Mouse (Mus musculus): Measurements from ENCODE around the gene En1. TPM values are rescaled to one million over a fixed set of nuclear protein-coding genes. Genes with fewer than 3 reads are reported as not detected.

En1 gene
- polyA plus RNA-seq, 1 experiment from 2014 or later: 13.6 TPM

- Histone ChIP-seq H3K9ac (replicated peaks) (no peak overlapping the region), H3K4me3 (replicated peaks) (no peak overlapping the region), H3K4me2 (replicated peaks) (no peak overlapping the region), H3K27me3 (peaks cover 93% of the 10 kb centered on the region), H3K36me3 (no peaks in the 10 kb centered on the region), H3K9me3 (no peaks in the 10 kb centered on the region), H3K4me1 (replicated peaks) (peaks cover 7% of the 10 kb centered on the region), H3K27ac (no peak overlapping the region)
- WGBS: 21% methylated on average over 8 of the region's 8 CpGs
- no peak for ATAC-seq
Observed at GRCm38 (mm10) chr1:120593236-120593919, 8.8 kb upstream of the En1 start.

DNA sequence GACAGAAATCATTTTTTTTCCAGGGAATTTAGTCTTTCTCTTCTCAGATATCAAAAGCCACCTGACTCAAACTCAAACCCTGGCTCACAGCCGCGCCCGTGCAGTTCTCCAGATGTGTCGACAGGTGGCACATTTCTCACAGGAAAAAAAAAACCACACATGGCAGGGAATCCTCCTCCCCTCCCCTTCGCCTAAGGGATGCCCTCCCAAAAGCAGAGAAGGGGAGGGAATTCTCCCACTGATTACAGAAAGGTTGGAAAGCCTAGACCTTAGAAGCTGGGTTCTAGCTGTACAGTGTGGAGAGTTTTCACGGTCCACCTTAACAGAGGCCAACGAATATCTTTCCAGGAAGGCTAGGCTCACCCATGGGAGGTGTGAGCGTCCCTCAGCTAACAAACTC, 7.6 kb upstream of the En1 start:
- Histone ChIP-seq H3K9me3 (no peaks in the 10 kb centered on the region), H3K4me2 (replicated peaks) (peak overlapping the region; percentile 73), H3K27ac (no peak overlapping the region), H3K9ac (replicated peaks) (no peak overlapping the region), H3K36me3 (no peaks in the 10 kb centered on the region), H3K4me3 (replicated peaks) (no peak overlapping the region), H3K4me1 (replicated peaks) (peaks cover 10% of the 10 kb centered on the region), H3K27me3 (peaks cover 95% of the 10 kb centered on the region)
- peak; percentile 16; the same call in 1 of the 2 replicates for ATAC-seq
- under 1% methylated on average over 8 of the region's 8 CpGs for WGBS

DNA sequence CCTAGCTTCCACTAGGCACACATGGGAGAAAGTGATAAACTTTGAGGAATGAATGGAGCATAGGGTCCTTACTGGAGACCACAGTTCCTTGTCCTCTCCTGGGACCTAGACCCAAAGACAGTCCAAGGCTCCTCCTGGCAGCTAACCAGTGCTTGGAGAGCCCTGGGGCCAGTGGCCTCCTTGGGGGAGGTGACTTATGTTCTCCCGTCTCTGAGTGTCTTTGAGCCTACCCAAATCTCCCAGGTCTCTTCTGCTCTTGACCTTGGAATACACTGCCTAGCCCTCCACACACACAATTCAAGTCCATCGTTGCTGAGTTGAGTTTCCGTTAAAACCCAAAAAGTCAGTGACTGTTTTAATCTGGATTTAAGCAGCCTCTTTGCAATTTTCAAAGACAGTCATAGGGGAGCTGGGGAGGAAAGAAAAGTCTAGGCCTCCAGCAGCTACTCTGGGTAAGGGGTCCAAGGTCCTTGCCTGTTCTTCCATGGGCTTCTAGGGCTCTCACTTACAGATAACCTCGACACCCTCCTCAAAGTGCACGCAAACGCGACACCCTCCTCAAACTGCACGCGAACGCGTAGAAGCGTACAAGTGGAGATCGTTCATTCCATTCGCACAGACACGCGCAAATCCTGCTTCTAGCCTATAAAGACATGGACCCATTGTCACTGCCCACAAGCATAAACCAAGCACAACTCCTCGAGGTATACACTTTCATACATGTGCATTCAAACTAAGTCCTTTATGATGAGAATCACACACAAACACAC, 6.6 kb upstream of the En1 start:
- ATAC-seq: no peak
- Histone ChIP-seq H3K27ac (0 out of 2 replicates have a peak overlapping the region, but pooled peaks have one; percentile 9), H3K4me3 (replicated peaks) (peak overlapping the region; percentile 63), H3K36me3 (no peaks in the 10 kb centered on the region), H3K27me3 (peaks cover 98% of the 10 kb centered on the region), H3K9ac (replicated peaks) (peak overlapping the region; percentile 53; the same call in 1 of the 2 replicates), H3K4me2 (replicated peaks) (peak overlapping the region; percentile 73), H3K9me3 (no peaks in the 10 kb centered on the region), H3K4me1 (replicated peaks) (peaks cover 13% of the 10 kb centered on the region)
- 4% methylated on average over 17 of the region's 17 CpGs for WGBS

DNA sequence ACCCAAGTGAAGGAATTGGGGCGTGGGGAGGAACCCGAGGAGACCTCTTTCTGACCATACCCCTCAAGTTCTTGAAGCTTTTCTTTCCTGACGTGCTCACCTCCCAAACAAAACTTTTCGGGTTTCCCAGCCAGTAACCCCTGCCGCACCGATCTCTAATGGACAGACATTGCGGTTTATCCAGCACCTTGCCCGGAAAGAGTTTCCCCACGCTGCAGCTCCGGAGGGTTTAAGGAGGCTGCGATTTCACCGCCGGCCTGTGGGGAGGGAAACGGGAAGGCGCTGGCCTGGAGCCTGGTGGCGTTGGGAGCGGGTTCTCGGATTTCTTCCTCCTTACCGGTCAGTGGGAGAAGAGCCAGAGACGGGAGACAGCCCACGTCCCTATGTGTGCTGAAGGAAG, 5.9 kb upstream of the En1 start:
- H3K4me2 ChIP-seq (replicated peaks): peak overlapping the region; percentile 73
- peaks cover 98% of the 10 kb centered on the region for H3K27me3 ChIP-seq
- H3K36me3 ChIP-seq: no peaks in the 10 kb centered on the region
- no peaks in the 10 kb centered on the region for H3K9me3 ChIP-seq
- H3K4me1 ChIP-seq (replicated peaks): peaks cover 13% of the 10 kb centered on the region
- 0 out of 2 replicates have a peak, but pooled peaks have one; percentile 7 for ATAC-seq
- 0 out of 2 replicates have a peak overlapping the region, but pooled peaks have one; percentile 9 for H3K27ac ChIP-seq
- H3K4me3 ChIP-seq (replicated peaks): peak overlapping the region; percentile 63
- WGBS: under 1% methylated on average over 21 of the region's 21 CpGs
- H3K9ac ChIP-seq (replicated peaks): peak overlapping the region; percentile 53; the same call in 1 of the 2 replicates

DNA sequence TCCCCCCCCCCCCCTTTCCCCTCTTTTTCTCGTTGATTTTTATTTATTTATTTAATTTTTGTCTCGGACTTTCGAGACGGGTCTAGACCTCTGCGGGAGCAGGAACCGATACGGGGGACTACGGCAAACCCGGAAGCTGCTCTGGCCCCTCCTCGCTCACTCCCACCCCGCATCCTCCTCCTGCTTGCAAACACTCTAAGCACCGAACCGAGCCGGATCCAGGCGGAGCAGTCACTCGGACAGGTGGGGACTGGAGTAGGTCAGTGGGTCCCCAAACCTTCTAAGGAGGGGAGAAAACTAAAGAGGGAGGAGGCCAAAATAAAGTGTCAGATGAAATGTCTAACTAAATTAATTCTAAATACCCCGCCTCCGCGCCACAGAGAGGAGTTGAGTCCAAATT, 5.4 kb upstream of the En1 start:
- ATAC-seq: 0 out of 2 replicates have a peak, but pooled peaks have one; percentile 6
- Histone ChIP-seq H3K4me2 (replicated peaks) (peak overlapping the region; percentile 73), H3K4me3 (replicated peaks) (peak overlapping the region; percentile 63), H3K9me3 (no peaks in the 10 kb centered on the region), H3K9ac (replicated peaks) (peak overlapping the region; percentile 44; the same call in 1 of the 2 replicates), H3K27ac (peak overlapping the region; percentile 51), H3K27me3 (peaks cover 99% of the 10 kb centered on the region), H3K4me1 (replicated peaks) (peaks cover 13% of the 10 kb centered on the region), H3K36me3 (no peaks in the 10 kb centered on the region)
- WGBS: under 1% methylated on average over 19 of the region's 19 CpGs

- Histone ChIP-seq H3K27me3 (peaks cover 98% of the 10 kb centered on the region), H3K36me3 (no peaks in the 10 kb centered on the region), H3K27ac (peak overlapping the region; percentile 51), H3K9me3 (no peaks in the 10 kb centered on the region), H3K4me3 (replicated peaks) (peak overlapping the region; percentile 63), H3K4me1 (replicated peaks) (peaks cover 16% of the 10 kb centered on the region), H3K4me2 (replicated peaks) (peak overlapping the region; percentile 73), H3K9ac (replicated peaks) (peak overlapping the region; percentile 44)
- ATAC-seq: no peak
- WGBS: 1% methylated on average over 11 of the region's 11 CpGs
Observed at GRCm38 (mm10) chr1:120597271-120597670, 4.9 kb upstream of the En1 start.

DNA sequence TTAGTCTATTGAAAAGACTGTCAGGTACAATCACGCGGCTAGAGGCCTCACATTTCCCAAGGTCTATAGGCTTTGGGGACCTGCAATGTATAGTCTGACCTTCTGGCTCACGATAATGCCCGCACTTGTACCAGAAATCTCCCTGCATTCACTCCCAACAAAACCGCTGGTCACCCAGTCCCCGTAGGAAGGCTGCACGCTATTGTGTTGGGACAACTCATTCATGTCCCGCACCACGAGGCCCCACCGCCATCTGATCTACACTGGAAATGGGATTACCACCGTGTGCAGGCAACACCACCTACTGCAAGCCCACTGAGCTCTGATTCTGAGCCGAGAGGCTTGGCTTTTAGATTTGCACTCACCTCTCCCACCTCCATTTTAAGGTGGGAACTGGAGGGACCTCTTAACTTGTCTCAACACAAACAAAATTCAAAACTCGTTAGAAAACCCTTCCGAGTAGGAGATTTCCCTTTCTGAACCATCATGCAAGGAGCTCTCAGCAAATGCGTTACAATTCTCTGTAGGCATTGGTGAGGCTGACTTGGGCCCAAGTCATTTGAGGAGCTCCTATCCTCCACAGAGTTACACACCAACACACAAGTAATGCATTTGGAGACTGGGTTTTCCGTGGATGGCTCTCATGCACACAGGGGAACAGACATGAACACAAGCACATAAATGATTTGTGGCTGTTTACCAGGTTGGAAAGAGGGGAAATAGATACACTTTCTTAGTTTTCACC, 3.9 kb upstream of the En1 start:
- H3K9ac ChIP-seq (replicated peaks): peak overlapping the region; percentile 54
- peaks cover 87% of the 10 kb centered on the region for H3K27me3 ChIP-seq
- no peaks in the 10 kb centered on the region for H3K9me3 ChIP-seq
- WGBS: 1% methylated on average over 16 of the region's 16 CpGs
- peaks cover 24% of the 10 kb centered on the region for H3K4me1 ChIP-seq (replicated peaks)
- peak overlapping the region; percentile 51 for H3K27ac ChIP-seq
- H3K4me3 ChIP-seq (replicated peaks): peak overlapping the region; percentile 63
- no peak for ATAC-seq
- H3K4me2 ChIP-seq (replicated peaks): peak overlapping the region; percentile 73
- no peaks in the 10 kb centered on the region for H3K36me3 ChIP-seq

DNA sequence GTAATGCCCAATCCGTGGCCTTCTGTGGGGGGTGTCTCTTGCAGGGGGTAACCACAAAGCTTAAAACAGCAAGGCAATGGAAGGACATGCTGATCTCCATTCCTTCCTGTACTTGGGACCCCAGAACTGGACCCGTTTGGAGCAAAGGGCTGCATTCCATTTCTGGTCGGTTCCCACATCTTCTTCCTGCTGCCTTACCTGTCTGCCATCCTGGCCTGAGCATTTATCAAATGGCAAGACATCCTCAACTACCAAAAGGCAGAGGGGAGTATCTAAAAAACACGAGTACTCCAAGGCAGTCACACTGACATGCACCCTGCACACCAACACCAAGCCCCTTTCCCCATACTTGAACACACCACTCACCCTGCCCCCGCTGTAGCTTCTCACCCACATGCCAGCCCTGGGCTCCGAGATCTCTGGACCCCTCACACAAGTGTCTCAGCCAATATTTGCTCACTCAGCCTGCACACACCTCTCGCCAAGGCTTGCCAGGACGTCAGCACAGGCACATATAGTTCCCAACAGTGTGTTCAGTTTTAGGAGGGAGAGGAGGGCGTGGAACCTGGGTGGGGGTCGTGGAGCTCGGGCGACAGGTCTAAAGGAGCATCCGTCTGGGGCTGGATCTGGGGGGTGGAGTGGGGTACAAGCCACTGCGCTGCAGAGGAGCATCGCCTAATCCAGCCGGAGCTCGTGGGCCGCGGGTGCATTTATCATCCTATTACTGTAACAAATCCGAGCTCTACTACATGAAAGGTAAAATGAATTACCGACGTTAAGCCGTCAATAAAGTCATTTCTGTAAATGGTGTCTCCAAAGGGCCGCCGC, 2.7 kb upstream of the En1 start:
- Histone ChIP-seq H3K9ac (replicated peaks) (peak overlapping the region; percentile 54), H3K36me3 (no peaks in the 10 kb centered on the region), H3K4me3 (replicated peaks) (peak overlapping the region; percentile 63), H3K27ac (peak overlapping the region; percentile 32), H3K27me3 (peaks cover 84% of the 10 kb centered on the region), H3K4me1 (replicated peaks) (peaks cover 29% of the 10 kb centered on the region), H3K9me3 (no peaks in the 10 kb centered on the region), H3K4me2 (replicated peaks) (peak overlapping the region; percentile 73)
- under 1% methylated on average over 25 of the region's 25 CpGs for WGBS
- no peak for ATAC-seq

DNA sequence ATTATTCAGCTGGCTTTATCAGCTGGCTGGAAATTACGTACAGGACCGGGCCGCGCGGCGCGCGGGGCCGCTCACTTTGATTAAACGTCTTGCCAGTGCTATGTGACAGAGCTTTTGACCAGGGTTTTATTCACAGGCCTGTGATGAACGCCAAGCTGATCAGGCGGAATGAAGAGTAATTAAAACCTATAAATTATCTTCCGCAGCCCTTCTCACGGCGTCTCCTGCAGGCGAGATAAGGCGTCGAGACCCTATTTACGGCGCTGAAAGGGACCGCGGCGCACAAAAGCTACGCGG, 2.1 kb upstream of the En1 start:
- H3K36me3 ChIP-seq: no peaks in the 10 kb centered on the region
- H3K4me3 ChIP-seq (replicated peaks): peak overlapping the region; percentile 63
- H3K4me2 ChIP-seq (replicated peaks): peak overlapping the region; percentile 73
- under 1% methylated on average over 25 of the region's 25 CpGs for WGBS
- H3K27me3 ChIP-seq: peaks cover 84% of the 10 kb centered on the region
- H3K27ac ChIP-seq: peak overlapping the region; percentile 32
- no peaks in the 10 kb centered on the region for H3K9me3 ChIP-seq
- H3K4me1 ChIP-seq (replicated peaks): peaks cover 26% of the 10 kb centered on the region
- ATAC-seq: no peak
- peak overlapping the region; percentile 54 for H3K9ac ChIP-seq (replicated peaks)

- H3K27me3 ChIP-seq: peaks cover 84% of the 10 kb centered on the region
- H3K4me2 ChIP-seq (replicated peaks): peak overlapping the region; percentile 73
- no peak for ATAC-seq
- peak overlapping the region; percentile 32 for H3K27ac ChIP-seq
- H3K36me3 ChIP-seq: no peaks in the 10 kb centered on the region
- H3K4me3 ChIP-seq (replicated peaks): peak overlapping the region; percentile 63
- peak overlapping the region; percentile 64 for H3K9ac ChIP-seq (replicated peaks)
- 3% methylated on average over 19 of the region's 19 CpGs for WGBS
- no peaks in the 10 kb centered on the region for H3K9me3 ChIP-seq
- H3K4me1 ChIP-seq (replicated peaks): peaks cover 26% of the 10 kb centered on the region
Observed at GRCm38 (mm10) chr1:120600516-120601252, 1.5 kb upstream of the En1 start.
